Mouse (Mus musculus): ENCODE measurements around the gene Gm5591. TPM values are rescaled to one million over a fixed set of nuclear protein-coding genes. Genes with fewer than 3 reads are reported as not detected.

The Gm5591 gene
- polyA plus RNA-seq (2014; fragmentation: Illumina TruSeq; extraction: RNeasy Lipid Tissue Mini Kit (QIAGEN cat#74804); ENCODE audit: low read depth, low replicate concordance): not detected

DNA sequence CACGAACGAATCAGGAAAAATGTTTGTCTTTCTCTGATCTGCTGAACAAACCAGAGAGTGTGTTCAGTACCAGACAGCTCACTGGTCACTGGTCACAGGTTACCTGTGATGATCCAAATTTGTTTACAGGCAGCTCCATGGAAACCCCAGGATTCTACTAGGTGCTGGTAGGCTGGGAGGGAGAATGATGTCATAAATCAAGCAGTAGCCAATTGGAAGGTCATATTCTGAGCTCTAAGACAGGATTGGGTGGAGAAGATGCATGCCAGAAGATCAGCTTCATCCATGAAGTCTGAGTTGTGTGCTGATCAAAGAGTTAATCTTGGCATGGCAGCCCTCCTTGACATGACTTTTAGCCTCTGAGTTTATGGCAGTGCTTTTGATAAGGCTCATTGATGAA is at the start of gene Gm5591:
Gene Gm5591 (minus strand): TSS at position 101 of the 400 bp plus-strand sequence.

Measured in liver, adult 10 weeks (tissue).